Mouse (Mus musculus) C2C12 (cell line): Measurements from ENCODE around the gene Aqp6.

Source experiments
- CEBPB ChIP-seq: IDR thresholded peaks from one replicate; pipeline ENCODE4 v1.6.1; 2011; ENCODE audit warnings: low read depth, mild to moderate bottlenecking, control low read depth, moderate library complexity
- CTCF ChIP-seq: IDR thresholded peaks from one replicate; pipeline ENCODE4 v1.5.1; 2011; ENCODE audit not compliant: control insufficient read depth, insufficient read depth, insufficient read length
- FOSL1 ChIP-seq: IDR thresholded peaks from one replicate; pipeline ENCODE4 v1.8.0; 2011; ENCODE audit warnings: mild to moderate bottlenecking, low read length; ENCODE audit not compliant: poor library complexity, insufficient read depth, severe bottlenecking
- MAX ChIP-seq: IDR thresholded peaks from one replicate; pipeline ENCODE4 v1.6.1; 2011; ENCODE audit warnings: mild to moderate bottlenecking, control low read depth
- MYOD1 ChIP-seq: IDR thresholded peaks from one replicate; pipeline ENCODE4 v1.6.1; 2011; ENCODE audit warnings: low read depth; ENCODE audit not compliant: control insufficient read depth, insufficient read length
- MYOG ChIP-seq: IDR thresholded peaks from one replicate; pipeline ENCODE4 v1.6.1; 2011; ENCODE audit not compliant: control insufficient read depth, insufficient read length; ENCODE audit errors: extremely low read depth
- USF1 ChIP-seq: IDR thresholded peaks from one replicate; pipeline ENCODE4 v1.6.1; 2011; ENCODE audit warnings: low read depth, mild to moderate bottlenecking, control low read depth, moderate library complexity

GRCm38 (mm10) chr15:99569123-99569522 is 32.1 kb upstream of the Aqp6 start:
- TF ChIP-seq CTCF, result no peak
- no peak for TF ChIP-seq MAX
- TF ChIP-seq FOSL1, result no peak
- no peak for TF ChIP-seq USF1
- TF ChIP-seq MYOD1, result no peak
- TF ChIP-seq MYOG, result no peak
- TF ChIP-seq CEBPB, result no peak
